Comparison of ENCODE assay signal across 9 mouse cellular contexts in genomic region chr3:88221519-88222390, GRCm38 (mm10). TPM values are rescaled to one million over a fixed set of nuclear protein-coding genes. Genes with fewer than 3 reads are reported as not detected.
DNase-seq lines count a peak whose midpoint lies in the region; ATAC-seq lines count a peak whose summit lies in the region.
"Had no signal": no experiment of that assay in that cellular context is flagged by ENCODE, and none has a peak within 500 bp of the region (broad histone marks: within the 10 kb centered on the region; RNA-seq: fewer than 3 reads in every experiment).

No protein-coding gene starts in this region.

- no peak for DNase-seq in midbrain, embryonic 11.5 days (ENCODE audit: low spot score, missing footprints)
- DNase-seq in midbrain, embryonic 10.5 days (ENCODE audit: low spot score) = no peak
- no peak for DNase-seq in hindbrain, embryonic 10.5 days (ENCODE audit: low spot score)
- peak; percentile 79 to 98 for DNase-seq in left cerebral cortex, postnatal 25 days (ENCODE audit: low spot score in 2 of 2)
- DNase-seq in right cerebral cortex, postnatal 36 days (ENCODE audit: low spot score in 2 of 2) = peak; percentile 80 to 90
- DNase-seq in adrenal gland, adult 8-10 months = no peak

- intact Hi-C loops in left cerebral cortex, postnatal 25 days (cut with DNase I) = loop anchor here (1.0 to 5.0 kb wide), 2 partner anchors 11 to 79 kb away; partner anchors contain the start of gene Mef2d

- peaks cover 7% of the 10 kb centered on the region for H3K4me1 ChIP-seq in midbrain, embryonic 11.5 days (ENCODE audit: control insufficient read depth, insufficient read depth, low read length)
- peaks cover 17% of the 10 kb centered on the region for H3K4me1 ChIP-seq in midbrain, embryonic 10.5 days
- peaks cover 37% of the 10 kb centered on the region for H3K4me1 ChIP-seq in hindbrain, embryonic 10.5 days (replicated peaks)
- H3K4me1 ChIP-seq in kidney, embryonic 15.5 days = no peaks in the 10 kb centered on the region
- H3K4me1 ChIP-seq: intestine, embryonic 15.5 days had no signal

- WGBS in midbrain, embryonic 11.5 days = 55% methylated on average over 12 of the region's 12 CpGs
- WGBS in midbrain, embryonic 10.5 days = 57% methylated on average over 12 of the region's 12 CpGs
- WGBS in hindbrain, embryonic 10.5 days = 50% methylated on average over 12 of the region's 12 CpGs
- WGBS in kidney, embryonic 15.5 days = 55% methylated on average over 12 of the region's 12 CpGs

- H3K9me3 ChIP-seq in midbrain, embryonic 11.5 days (ENCODE audit: control insufficient read depth, low read length) = no peaks in the 10 kb centered on the region
- H3K9me3 ChIP-seq in midbrain, embryonic 10.5 days (replicated peaks) = no peaks in the 10 kb centered on the region
- H3K9me3 ChIP-seq in hindbrain, embryonic 10.5 days = no peaks in the 10 kb centered on the region
- H3K9me3 ChIP-seq in kidney, embryonic 15.5 days (replicated peaks) = no peaks in the 10 kb centered on the region
- H3K9me3 ChIP-seq: intestine, embryonic 15.5 days had no signal

- H3K36me3 ChIP-seq in midbrain, embryonic 11.5 days (ENCODE audit: control insufficient read depth, insufficient read depth, low read length) = peaks cover 3% of the 10 kb centered on the region; the same call in 1 of the 2 replicates
- H3K36me3 ChIP-seq in midbrain, embryonic 10.5 days = no peaks in the 10 kb centered on the region; the same call in 1 of the 2 replicates
- peaks cover 24% of the 10 kb centered on the region; the same call in 1 of the 2 replicates for H3K36me3 ChIP-seq in hindbrain, embryonic 10.5 days
- no peaks in the 10 kb centered on the region for H3K36me3 ChIP-seq in kidney, embryonic 15.5 days
- H3K36me3 ChIP-seq: intestine, embryonic 15.5 days had no signal

- peak overlapping the region; percentile 51; the same call in 1 of the 2 replicates for H3K27ac ChIP-seq in midbrain, embryonic 11.5 days (ENCODE audit: low read depth, low read length)
- no peak overlapping the region for H3K27ac ChIP-seq in midbrain, embryonic 10.5 days (replicated peaks)
- peak overlapping the region; percentile 64; the same call in 1 of the 2 replicates for H3K27ac ChIP-seq in hindbrain, embryonic 10.5 days
- no peak overlapping the region for H3K27ac ChIP-seq in kidney, embryonic 15.5 days
- H3K27ac ChIP-seq: intestine, embryonic 15.5 days had no signal

- H3K4me2 ChIP-seq in midbrain, embryonic 11.5 days = no peak overlapping the region
- H3K4me2 ChIP-seq in kidney, embryonic 15.5 days = no peak overlapping the region
- H3K4me2 ChIP-seq: intestine, embryonic 15.5 days had no signal

- H3K9ac ChIP-seq in midbrain, embryonic 11.5 days (ENCODE audit: low read length) = no peak overlapping the region
- no peak overlapping the region for H3K9ac ChIP-seq in kidney, embryonic 15.5 days
- H3K9ac ChIP-seq: intestine, embryonic 15.5 days had no signal

- peak; percentile 60 for ATAC-seq in midbrain, embryonic 11.5 days (ENCODE audit: low FRiP score)
- ATAC-seq in kidney, embryonic 15.5 days (replicated peaks; ENCODE audit: low FRiP score) = no peak
- ATAC-seq in inflammation-experienced regulatory T-cells, adult 6 months = no peak

- no peak overlapping the region for H3K4me3 ChIP-seq in midbrain, embryonic 11.5 days (ENCODE audit: low read depth, low read length)
- H3K4me3 ChIP-seq in midbrain, embryonic 10.5 days = no peak overlapping the region
- no peak overlapping the region; the same call in 1 of the 2 replicates for H3K4me3 ChIP-seq in hindbrain, embryonic 10.5 days
- H3K4me3 ChIP-seq in kidney, embryonic 15.5 days (replicated peaks) = no peak overlapping the region
- H3K4me3 ChIP-seq: intestine, embryonic 15.5 days had no signal

- H3K27me3 ChIP-seq in midbrain, embryonic 11.5 days (ENCODE audit: control insufficient read depth, insufficient read depth, low read length) = peaks cover 89% of the 10 kb centered on the region
- peaks cover 100% of the 10 kb centered on the region for H3K27me3 ChIP-seq in midbrain, embryonic 10.5 days (ENCODE audit: low read depth, poor library complexity, severe bottlenecking)
- peaks cover 100% of the 10 kb centered on the region for H3K27me3 ChIP-seq in hindbrain, embryonic 10.5 days (ENCODE audit: insufficient read depth, poor library complexity, severe bottlenecking)
- H3K27me3 ChIP-seq in kidney, embryonic 15.5 days = peaks cover 83% of the 10 kb centered on the region

RNA-seq across cellular contexts. Expression of gene Rhbg, which starts 32.8 kb away (rescaled TPM):
- 0.15 TPM in 1 of 2 replicates, not detected in the other for polyA plus RNA-seq in midbrain, embryonic 11.5 days (2014; fragmentation: Nextera tagmentation; extraction: Ambion mirVana)
- not detected in 2 replicates for polyA plus RNA-seq in midbrain, embryonic 10.5 days (2016; fragmentation: Nextera tagmentation; extraction: Ambion mirVana)
- not detected in 2 replicates for polyA plus RNA-seq in hindbrain, embryonic 10.5 days (2016; fragmentation: Nextera tagmentation; extraction: Ambion mirVana)
- total RNA-seq in left cerebral cortex, postnatal 25 days (2021) = not detected
- polyA plus RNA-seq in kidney, embryonic 15.5 days (2015; fragmentation: Nextera tagmentation; extraction: Ambion mirVana) = 6.5 and 6.6 TPM in 2 replicates
- total RNA-seq in adrenal gland, adult 8-10 months (2022) = 10 to 100 TPM; 12.0 to 27.5 (median 17.3) TPM
- not detected for polyA plus RNA-seq in inflammation-experienced regulatory T-cells, adult 6 months (2017; shearing (Covaris generic))

Comparison
In these comparisons a context has a peak if more than half of its experiments do, and no peak if none do; other contexts are left out.
1. H3K27ac ChIP-seq: peak in midbrain, embryonic 11.5 days (single experiment) and hindbrain, embryonic 10.5 days (single experiment); none in midbrain, embryonic 10.5 days (single experiment) and kidney, embryonic 15.5 days (single experiment).
2. DNase-seq: peak in left cerebral cortex, postnatal 25 days (2 of 2) and right cerebral cortex, postnatal 36 days (2 of 2); none in midbrain, embryonic 11.5 days (single experiment), midbrain, embryonic 10.5 days (single experiment), hindbrain, embryonic 10.5 days (single experiment) and adrenal gland, adult 8-10 months (single experiment).